Mouse (Mus musculus): ENCODE results near the gene Nme8. TPM values are rescaled to one million over a fixed set of nuclear protein-coding genes. Genes with fewer than 3 reads are reported as not detected.

Gene Nme8
- polyA plus RNA-seq, 1 experiment from 2014 or later = not detected

Other genes starting within 250 kb of the Nme8 start
- 10.1 and 11.6 TPM in 2 replicates for gene Epdr1, start 77.9 kb downstream of the Nme8 start, polyA plus RNA-seq (2014; fragmentation: Nextera tagmentation; extraction: Ambion mirVana)
- 0.08 TPM in 1 of 2 replicates, not detected in the other for gene Sfrp4, start 74.7 kb downstream of the Nme8 start, polyA plus RNA-seq (2014; fragmentation: Nextera tagmentation; extraction: Ambion mirVana)
- 0.08 TPM in 1 of 2 replicates, not detected in the other for gene Gpr141, start 126.5 kb upstream of the Nme8 start, polyA plus RNA-seq (2014; fragmentation: Nextera tagmentation; extraction: Ambion mirVana)